Mouse (Mus musculus): ENCODE measurements around the gene Cox7a2. TPM values are rescaled to one million over a fixed set of nuclear protein-coding genes. Genes with fewer than 3 reads are reported as not detected.
A peak's percentile ranks its signal among the peaks of the same experiment; 100 is the strongest.

The Cox7a2 gene
- total RNA-seq (2021): 302 and 327 TPM in 2 replicates
- long read RNA-seq, transcript Cox7a2-201 (4 exons, 659 nt): major isoform, 390 of 463 reads
- long read RNA-seq, partial matches to known transcripts: 1 of 463 reads
- long read RNA-seq, other reads (novel, unspliced or antisense): 68 of 463 reads

GRCm38 (mm10) chr9:79759385-79760005 lies at the start of gene Cox7a2:
Gene Cox7a2 (minus strand): TSS chr9:79759878.
- DNase-seq: peak; percentile 95

- no peak for DNase-seq
Observed at GRCm38 (mm10) chr9:79809411-79809810, 49.7 kb upstream of the Cox7a2 start.

GRCm38 (mm10) chr9:79807178-79807577 lies 47.5 kb upstream of the Cox7a2 start:
- no peak for DNase-seq

GRCm38 (mm10) chr9:79806317-79807075 lies 46.8 kb upstream of the Cox7a2 start:
- DNase-seq: no peak

GRCm38 (mm10) chr9:79805426-79805825 lies 45.7 kb upstream of the Cox7a2 start:
- DNase-seq: no peak

- no peak for DNase-seq
Observed at GRCm38 (mm10) chr9:79796461-79797135, 36.9 kb upstream of the Cox7a2 start.

GRCm38 (mm10) chr9:79795076-79795475 lies 35.4 kb upstream of the Cox7a2 start:
- no peak for DNase-seq

- peak; percentile 94 for DNase-seq
Observed at GRCm38 (mm10) chr9:79792841-79793835, 33.5 kb upstream of the Cox7a2 start, which contains the start of gene Tmem30a. Gene Tmem30a (minus strand): TSS chr9:79793507.

- DNase-seq: no peak
Observed at GRCm38 (mm10) chr9:79785794-79786085, 26.1 kb upstream of the Cox7a2 start.

- DNase-seq: no peak
Observed at GRCm38 (mm10) chr9:79784934-79785793, 25.5 kb upstream of the Cox7a2 start.

GRCm38 (mm10) chr9:79784439-79784838 lies 24.8 kb upstream of the Cox7a2 start:
- no peak for DNase-seq

- DNase-seq: no peak
Observed at GRCm38 (mm10) chr9:79779354-79779753, 19.7 kb upstream of the Cox7a2 start.

- no peak for DNase-seq
Observed at GRCm38 (mm10) chr9:79766991-79767545, 7.4 kb upstream of the Cox7a2 start.

- DNase-seq: no peak
Observed at GRCm38 (mm10) chr9:79765329-79765728, 5.7 kb upstream of the Cox7a2 start.

GRCm38 (mm10) chr9:79762519-79762918 lies 2.8 kb upstream of the Cox7a2 start:
- DNase-seq: no peak

GRCm38 (mm10) chr9:79760076-79760475 lies 398 bp upstream of the Cox7a2 start:
- no peak for DNase-seq

- DNase-seq: no peak
Observed at GRCm38 (mm10) chr9:79755311-79755710, 4.4 kb downstream of the Cox7a2 start.

GRCm38 (mm10) chr9:79751846-79752245 lies 7.8 kb downstream of the Cox7a2 start:
- no peak for DNase-seq

GRCm38 (mm10) chr9:79750709-79751108 lies 9.0 kb downstream of the Cox7a2 start:
- no peak for DNase-seq

GRCm38 (mm10) chr9:79745036-79745435 lies 14.6 kb downstream of the Cox7a2 start:
- DNase-seq: no peak

GRCm38 (mm10) chr9:79735608-79736007 lies 24.1 kb downstream of the Cox7a2 start:
- no peak for DNase-seq

Data from adrenal gland, postnatal 25 days (tissue).